Mouse (Mus musculus) kidney, adult 9 months (tissue): Measurements from ENCODE around the gene Wdr59.

Experiments
- DNase-seq: peaks from one replicate; pipeline ENCODE4 v3.0.0; 2022

Wdr59 gene

DNA sequence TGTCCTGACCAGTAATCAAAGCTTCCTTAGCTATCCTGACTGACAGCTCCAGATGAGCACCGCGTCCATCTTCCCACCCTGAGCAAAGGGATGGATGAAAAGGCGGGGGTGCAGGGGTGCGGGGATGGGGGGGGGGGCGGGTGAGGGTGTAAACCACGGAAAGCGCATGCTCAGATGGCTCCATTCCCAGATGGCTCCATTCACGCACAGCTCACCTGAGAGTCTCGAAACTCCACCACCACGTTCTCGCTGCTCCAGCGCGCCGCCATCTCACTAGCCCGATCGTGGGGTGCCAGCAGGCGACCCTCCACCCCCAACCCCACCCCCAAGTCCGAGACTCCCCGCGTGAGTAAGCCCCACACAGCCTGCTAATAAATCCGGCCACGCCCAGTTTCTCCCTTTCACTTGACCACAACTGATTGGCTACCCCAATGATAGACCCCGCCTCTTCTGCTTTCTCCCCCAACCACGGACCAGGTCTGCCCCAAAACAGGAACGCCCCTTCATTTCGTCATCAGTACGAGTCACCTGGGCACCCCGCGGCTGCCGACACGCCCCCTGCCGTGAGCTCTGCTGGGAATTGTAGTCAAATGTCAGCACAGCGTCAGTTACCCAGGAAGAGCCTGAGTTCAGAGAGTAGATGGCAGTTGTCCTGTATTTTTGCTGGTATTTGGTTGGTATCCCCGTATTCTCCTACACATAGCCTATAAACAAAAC is at the start of gene Wdr59:
Wdr59 (minus strand) TSS at position 380 of the 717 bp plus-strand sequence.
- peak; percentile 99 for DNase-seq

DNA sequence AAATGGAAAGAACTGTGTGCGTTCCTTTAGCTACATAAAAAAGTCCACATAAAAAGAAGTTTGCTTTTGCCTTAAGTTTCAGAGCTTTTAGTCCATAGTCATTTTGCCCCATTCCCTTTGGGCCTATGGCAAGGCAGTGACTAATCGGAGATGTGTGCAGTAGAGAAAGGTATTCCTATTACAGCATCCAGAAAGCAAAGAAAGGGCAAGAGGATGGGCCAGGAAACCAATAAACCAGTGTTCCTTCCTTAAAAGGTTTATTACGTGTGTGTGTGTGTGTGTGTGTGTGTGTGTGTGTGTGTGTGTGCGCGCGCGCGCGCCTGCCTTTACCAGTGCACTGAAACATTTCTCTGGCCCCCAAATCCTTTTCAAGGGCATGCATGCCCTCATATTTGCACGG is 49.8 kb upstream of the Wdr59 start:
- DNase-seq = no peak

DNA sequence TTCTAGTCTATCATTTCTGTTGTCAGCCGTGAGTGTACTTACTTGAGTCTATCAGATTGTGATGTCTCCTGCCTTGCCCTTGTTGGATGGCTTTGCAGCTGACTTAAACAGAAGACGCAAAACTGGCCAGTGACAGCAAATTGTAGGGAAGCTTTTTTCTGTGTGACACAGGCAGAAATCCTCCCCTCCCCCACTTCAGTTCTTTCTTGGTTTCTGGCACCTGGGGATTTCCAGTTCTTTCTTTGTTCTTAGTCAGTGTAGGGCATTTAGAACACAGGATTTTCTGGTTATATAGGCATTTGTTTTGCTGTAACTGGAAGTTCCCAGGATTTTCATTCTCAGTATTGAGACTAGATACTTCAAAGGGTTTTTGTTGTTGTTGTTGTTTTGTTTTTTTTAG is 48.5 kb upstream of the Wdr59 start:
- no peak for DNase-seq

DNA sequence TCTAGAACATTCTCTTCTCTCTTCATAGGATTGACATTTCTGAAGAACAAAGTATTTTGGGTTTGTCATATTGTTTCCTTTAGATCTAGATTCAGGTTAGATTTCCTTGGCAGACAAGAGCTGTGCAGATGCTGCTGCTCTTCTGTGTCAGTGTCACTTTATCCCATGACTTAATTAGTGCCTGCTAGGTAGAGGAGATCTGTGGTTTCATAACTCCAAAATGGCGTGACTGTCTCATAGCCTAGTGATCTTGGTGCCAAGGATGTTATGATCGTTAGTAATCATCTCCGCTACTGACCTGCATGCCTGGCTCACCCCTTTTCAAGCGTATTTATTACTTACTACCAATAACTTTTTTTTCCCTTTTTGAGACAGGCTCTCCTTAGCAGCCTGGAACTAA is 48.0 kb upstream of the Wdr59 start:
- no peak for DNase-seq

DNA sequence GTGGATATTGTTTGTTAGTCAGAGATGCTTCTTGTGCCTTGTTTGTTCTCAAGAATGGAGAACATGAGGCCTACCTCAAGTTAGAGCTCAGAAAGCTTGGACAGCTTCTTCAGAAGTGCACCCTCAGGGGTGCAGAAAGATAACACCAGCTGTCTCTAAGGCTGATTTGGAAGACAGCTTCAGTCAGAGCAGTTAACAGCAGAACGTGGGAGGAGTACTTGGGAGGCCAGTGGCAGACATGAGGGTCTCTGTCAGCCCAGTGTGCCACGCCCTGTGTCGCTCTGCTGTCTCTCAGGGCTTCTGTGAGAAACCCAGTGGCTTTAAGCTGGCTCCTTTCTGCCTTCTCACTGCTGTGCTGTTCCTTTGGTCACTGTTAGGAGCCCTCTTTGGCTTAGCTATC is 46.1 kb upstream of the Wdr59 start:
- DNase-seq = no peak

DNA sequence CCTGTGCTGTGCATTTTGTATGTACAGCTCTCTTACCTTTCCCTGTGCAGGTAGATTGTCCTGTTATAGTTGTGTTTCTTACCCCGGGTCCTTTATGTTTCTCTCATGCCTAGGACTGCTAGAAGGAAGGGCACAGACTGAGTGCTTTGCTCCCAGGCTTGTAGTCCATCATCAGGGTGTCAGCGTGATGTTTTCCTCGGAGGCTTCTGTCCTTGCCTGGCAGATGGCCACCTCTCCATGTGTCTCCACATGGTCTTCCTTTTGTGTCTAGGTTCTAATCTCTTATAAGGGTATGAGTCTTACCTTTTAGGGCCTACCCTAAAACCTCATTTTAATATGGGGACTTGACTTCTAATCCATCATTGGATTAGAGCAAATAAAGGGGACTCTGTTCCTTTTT is 45.7 kb upstream of the Wdr59 start:
- no peak for DNase-seq

DNA sequence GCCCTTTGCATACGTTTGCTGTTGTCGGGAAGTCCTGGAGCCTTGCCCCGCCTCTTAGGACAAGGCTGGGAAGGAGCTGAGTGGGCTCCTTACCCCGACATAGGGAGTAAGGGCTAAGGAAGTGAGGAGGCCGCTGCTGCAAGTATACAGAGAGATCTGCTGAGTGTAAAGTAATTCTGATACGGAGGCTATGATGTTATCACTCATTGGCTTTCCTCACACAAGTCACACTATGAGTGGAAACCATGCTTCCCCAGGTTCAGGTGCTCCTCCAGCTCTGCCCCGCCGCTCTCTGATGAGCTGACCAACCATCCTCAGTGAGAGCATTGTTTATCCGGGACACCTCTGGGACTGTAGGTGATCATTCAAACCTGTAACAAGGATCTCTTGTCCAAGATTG is 44.4 kb upstream of the Wdr59 start:
- DNase-seq = no peak

DNA sequence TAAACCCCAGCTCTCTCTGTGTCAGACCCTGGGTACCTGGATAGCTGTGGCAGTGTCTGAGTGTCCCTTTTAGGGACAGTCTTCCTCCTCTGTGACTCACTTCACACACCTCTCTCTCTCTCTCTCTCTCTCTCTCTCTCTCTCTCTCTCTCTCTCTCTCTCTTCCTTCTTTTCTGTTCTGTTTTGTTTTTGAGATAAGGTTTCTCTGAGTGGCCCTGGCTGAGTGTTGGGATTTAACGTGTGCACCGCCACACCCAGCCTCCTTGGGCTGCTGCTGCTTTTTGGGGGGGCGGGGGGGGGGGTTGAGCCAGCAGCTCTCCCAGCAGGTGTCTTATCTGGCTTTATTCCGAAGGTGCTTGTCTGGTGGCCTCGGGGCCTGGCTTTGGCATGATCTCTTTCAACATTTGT is 43.9 kb upstream of the Wdr59 start:
- DNase-seq = no peak

DNA sequence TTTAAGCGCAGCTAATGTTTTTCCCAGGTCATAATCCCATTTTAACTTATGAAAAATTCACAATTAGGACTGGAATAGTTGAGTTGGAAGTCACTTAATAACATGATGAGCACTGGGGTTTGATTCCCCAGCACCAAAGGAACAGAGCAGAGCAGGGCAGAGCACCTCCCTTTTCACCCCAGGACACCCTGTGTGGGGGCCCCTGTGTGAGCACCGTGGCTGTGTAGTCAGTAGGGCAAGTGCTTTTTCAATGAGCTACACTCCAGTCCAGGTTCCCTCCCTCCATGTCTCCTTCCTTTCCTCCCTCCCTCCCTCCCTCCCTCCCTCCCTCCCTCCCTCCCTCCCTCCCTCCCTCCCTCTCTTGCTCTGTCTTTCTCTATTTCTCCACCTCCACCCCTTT is 42.2 kb upstream of the Wdr59 start:
- no peak for DNase-seq

DNA sequence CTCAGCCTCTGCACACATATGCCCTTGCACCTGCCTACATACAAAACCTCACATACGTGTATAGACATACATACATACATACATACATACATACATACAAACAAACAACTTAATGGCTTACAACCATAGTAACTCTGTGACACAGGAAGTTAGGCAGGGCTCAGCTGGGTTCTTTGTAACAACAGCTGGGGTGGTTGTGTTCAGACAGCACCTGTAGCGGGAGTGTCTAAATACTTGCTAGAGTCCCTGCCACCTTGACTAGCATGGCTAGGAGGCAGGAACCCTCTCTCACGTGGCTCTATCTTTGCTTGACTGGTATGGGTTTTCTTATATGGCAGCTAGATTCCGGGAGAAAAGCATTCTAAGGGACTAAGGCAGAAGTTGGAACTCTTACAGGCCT is 41.8 kb upstream of the Wdr59 start:
- DNase-seq = no peak

DNA sequence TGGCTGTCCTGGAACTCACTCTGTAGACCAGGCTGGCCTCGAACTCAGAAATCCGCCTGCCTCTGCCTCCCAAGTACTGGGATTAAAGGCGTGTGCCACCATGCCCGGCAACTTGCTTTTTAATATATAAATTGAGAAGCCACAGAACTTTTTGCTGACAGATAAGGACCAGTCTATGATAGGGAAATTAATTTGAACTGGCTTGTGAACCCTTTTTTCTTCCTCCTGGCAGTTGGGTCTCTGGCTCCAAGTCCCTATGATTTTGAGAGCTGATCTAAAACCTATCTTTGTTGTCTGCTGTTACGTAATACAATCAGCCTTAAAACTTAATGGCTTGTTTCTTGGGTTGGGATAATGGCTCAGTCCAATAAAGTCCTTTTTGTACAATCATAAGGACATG is 41.2 kb upstream of the Wdr59 start:
- DNase-seq = no peak

DNA sequence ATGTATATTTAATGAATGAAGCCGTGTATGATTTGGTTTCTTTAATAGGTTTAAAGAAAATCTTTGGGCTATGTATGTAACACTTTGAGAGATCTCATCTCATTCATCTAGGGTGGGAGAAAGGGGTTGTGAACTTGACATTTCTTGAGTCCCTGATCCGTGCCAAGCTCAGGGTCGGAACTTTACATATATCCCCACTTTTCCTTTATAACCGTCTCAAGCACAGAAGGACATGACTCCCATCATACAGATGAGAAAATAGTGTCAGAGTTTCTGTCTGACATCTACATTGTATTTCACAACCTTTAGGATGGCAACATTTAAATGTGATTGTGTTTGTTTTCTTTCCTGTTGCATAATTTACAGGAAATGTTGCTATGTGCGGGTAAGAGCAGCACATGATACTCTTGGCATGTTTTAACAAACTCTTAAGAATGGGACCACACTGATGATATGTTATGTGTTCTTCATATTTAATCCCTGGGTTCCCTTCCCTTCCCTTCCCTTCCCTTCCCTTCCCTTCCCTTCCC is 40.4 kb upstream of the Wdr59 start:
- DNase-seq = no peak

DNA sequence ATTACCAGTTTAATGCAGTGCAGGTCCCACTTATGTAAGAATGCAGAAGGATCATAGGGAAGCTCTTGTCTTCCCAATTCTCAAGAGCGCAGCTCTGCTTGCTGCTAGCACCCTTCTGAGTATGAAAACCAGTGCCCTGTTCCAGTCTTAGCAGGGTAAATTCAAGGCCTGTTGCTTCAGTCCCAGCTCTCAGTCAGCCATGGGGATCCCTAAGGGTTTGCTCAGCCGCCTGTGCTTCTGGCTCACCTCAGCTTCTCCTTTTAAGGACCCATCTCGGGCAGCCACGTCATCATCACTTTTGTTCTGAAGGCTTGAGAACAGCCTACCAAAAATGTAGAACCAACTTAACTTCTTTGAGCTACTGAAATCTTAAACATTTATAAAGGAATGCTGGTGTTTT is 39.9 kb upstream of the Wdr59 start:
- DNase-seq = no peak

DNA sequence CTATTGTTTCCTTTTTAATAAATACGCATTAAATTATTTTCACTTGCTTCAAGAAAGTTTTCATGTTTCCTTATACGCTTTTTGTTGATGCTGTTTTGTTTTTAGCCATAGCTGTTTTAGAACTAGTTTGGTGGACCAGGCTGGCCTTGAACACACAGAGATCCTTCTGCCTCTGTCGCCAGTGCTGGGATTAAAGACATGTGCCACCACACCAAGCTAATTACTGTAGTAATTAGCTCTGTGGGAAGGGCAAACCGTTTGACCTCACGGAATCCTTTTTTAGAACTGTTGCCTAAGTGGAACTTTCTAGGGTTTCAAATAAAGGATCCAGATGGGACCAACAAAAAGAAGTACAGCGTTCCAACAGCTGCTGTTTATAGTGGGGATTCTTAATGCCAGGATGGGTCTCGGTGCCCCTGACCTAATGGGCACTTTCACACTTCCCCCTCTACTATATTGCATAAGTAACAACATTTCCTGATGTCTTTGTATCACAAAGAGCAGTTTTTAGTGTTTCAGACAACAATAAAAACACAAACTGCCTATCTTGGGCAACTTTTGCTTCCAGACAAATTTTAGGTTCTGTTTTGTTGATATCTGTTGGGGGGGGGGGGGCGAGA is 29.7 kb upstream of the Wdr59 start:
- no peak for DNase-seq

DNA sequence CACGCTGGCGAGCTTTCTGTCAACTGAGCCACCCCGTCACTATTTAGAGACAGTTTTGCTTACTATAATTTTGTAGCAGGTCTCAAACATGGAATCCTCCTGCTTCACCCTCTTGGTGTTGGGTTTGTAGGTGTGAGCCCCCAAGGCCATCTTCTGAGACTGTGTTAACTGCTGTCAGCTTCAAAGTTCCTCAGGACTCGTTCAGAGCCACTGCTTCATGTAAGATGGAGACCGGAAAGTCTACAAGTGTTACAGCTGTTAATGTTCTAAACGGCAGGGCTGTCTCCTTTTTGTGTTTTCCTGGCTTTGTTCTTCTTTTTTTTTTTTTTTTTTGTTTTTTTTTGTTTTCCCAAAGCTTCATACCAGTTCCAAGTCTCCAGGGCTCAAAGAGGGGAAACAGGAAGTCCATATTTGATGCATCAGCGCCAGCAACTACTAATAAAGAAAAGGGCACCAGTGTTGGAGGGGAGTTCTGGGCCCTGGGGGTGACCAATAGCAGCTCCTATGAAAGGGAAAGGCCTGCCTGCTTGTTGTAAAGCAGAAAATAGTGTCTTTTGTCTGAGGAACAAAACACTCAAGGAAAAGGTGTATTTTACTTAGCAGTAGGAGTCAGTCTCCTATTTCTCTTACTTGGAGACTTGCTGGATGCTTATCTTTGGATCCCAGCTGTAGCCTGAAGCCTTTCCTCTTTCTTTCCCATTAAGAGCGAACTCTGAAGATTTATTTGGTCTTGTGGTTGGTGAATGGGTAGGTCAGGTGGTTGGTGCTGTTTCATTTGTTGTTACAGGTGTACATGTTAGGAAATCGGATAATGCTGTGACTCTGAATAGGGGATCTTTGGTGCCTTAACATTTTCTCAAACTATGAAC is 28.3 kb upstream of the Wdr59 start:
- DNase-seq = peak; percentile 40

DNA sequence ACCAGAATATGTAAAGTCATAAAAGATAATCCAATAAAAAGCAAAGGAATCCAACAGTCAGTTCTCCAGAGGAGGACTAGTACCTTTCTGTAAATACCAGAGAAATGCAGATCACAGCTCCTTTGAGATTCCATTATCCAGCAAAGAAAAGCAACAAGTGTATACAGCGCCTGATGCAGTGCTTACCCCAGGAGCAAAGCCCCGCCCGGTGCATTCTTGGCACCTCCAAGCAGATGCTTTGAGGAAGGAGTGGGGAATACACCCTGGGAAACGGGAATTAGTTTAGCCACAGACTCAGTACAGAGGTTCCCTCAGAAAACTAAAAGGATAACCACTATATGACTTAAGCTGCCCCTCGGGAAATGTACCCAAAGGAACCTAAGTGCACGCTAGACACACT is 26.3 kb upstream of the Wdr59 start:
- DNase-seq = no peak

DNA sequence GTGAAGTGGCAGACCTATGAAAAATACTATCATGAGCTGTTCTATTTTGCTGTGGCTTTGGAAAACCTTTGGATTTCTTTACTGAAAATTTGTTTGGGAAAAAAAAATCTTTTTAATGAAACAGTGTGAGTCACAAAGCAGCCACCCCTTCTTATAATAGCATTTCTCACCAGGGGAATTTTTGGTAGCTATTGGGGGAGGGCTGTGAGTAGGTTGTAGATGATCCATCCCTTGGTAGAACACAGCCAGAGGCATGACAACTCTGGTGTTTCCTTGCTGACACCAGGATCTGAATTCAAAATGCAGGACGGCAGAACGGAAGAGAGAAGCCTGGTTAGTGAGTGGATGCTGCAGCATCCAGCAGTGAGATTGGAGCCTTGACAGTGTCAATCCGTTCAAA is 25.3 kb upstream of the Wdr59 start:
- no peak for DNase-seq

DNA sequence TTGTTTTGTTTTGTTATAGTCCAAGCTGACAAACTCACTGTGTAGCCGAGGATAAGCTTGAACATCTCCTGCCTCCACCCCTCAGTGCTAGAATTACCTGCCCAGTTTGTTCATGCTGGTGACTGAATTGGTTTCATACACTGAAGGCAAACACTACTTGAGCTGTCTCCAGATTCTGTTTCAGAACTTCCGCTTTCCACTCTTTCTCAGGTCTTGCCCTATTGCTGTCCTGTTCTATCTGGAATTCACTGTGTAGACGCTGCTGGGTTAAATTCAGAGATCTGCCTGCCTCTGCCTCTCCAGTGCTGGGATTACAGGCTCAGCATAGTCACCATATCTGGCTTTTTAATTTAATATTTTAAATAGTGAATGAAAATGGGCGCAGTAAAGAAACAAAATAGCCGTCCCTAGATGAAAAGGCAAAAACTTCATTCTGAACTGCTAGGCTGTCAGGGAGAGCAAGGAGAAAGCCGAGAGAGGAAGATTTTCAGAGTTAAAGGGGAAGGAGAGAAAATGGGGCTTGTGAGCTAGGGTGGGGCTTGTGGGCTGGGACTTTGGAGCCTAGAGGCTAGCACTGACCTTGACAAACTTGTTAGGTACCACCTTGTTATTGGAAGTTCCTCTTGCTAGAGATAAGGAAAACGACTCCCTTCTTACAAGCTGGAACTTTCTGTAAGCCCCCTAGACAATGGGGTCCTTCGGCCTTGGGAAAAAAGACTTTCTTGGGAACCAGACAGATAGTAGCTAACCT is 23.7 kb upstream of the Wdr59 start:
- no peak for DNase-seq

DNA sequence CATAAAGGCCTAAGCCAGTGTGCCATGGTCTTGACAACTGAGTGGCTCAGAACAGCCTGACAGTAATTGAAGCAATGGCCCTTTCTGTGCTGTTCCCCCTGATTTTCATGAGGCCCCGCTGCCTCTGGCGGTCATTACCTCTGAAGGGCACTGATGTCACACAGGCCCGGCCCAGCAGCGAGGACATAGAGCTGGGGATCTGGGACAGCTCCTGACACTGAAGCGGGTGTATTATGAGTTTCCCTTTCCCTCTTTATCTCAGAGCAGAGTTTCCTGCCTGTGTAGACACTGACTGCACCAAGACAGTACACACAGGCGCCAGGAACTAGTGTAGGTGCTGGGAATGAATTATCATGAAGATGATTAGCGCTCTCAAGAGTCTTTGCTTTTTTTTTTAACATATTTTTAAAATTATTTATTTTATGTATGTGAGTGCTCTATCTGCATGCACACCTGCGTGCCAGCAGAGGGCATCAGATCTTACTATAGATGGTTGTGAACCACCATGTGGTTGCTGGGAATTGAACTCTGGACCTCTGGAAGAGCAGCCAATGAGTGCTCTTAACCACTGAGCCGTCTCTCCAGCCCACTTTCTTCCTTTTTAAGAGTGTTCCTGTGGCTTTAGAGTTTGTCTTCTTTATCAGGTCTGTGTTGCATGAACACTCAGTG is 22.0 kb upstream of the Wdr59 start:
- no peak for DNase-seq

DNA sequence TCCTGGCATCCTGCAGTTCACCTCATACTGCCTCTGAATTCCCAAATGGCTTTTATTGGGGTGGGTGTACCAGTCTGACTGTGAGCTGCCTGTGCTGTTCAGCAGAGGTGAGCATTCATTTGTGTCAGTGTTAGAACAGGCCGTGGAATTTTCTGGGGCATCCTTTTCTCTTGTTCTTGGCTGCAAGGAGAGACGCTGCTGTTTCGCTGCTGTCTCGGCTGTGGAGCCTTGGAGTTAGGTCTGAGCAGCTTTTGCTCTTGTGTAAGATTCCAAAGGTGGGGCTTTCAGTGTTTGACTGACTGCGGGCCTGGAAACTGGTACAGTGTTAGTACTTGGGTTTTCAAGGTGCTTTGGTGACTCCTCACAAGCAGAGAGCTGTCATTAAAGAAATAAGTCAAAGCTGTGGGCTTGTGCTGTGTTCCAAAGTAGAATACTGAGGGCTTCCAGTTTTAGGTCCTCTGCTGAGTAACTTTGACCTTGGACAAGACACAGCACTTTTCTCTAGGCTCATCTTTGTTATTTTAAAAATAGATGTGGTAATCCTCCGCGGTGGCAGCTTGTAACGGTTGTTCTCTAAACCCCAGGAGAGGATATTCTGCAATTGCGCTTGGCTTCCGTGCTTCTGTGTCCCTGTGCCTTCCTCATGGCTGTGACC is 17.7 kb upstream of the Wdr59 start:
- DNase-seq = no peak

DNA sequence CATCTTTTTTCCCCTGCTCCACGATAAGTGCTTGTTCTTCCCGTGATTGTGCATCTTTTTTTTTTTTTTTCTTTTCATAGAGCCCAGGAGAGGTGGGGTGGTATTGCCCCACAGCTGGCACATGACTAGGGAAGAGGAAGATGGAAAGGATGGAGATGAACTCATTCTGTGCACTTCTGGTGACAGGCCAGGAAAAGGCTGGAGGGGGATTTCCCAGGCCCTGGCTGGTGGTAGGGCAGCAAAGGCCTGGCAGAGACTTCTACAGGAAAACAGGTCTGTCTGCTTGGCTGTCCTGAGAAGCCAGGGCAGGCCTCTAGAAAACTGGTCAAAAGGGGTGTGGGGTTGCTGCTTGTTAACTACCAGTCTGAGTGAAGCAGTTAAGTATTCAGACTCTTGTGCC is 16.3 kb upstream of the Wdr59 start:
- DNase-seq = peak; percentile 49

DNA sequence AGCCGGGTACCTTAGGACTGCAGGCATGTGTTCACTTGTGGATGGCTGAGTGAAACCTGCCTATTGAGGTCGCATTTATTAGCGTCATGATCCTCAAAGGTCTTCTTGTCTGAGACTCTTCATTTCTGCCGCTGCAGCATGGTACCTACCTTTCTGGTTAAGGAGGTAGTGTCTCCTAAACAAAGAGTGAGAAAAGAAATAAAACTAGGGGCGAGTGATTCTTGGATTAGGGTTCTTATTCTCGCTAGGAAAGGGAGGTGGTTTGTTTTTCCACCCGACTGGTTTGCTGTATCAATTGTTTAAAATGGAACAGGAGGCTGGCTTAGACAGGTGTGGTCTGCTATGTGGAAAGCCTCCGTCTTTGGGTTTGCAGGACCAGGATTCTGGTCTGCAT is 15.9 kb upstream of the Wdr59 start:
- no peak for DNase-seq
